In genomic region chrX:61116010-61116447, GRCm38 (mm10) we compare ENCODE assay signal across 8 mouse cellular contexts.
DNase-seq lines count a peak whose midpoint lies in the region; ATAC-seq lines count a peak whose summit lies in the region.

No protein-coding gene starts in this region.

- H3K9me3 ChIP-seq in intestine, embryonic 14.5 days (ENCODE audit: control insufficient read depth, low read length), result no peaks in the 10 kb centered on the region
- no peaks in the 10 kb centered on the region for H3K9me3 ChIP-seq in intestine, embryonic 15.5 days

- peak overlapping the region; percentile 6; the same call in 1 of the 2 replicates for H3K4me3 ChIP-seq in intestine, embryonic 14.5 days (ENCODE audit: low read depth, low read length)
- H3K4me3 ChIP-seq in intestine, embryonic 15.5 days (replicated peaks), result no peak overlapping the region

- H3K4me1 ChIP-seq in intestine, embryonic 14.5 days (replicated peaks; ENCODE audit: control insufficient read depth, insufficient read depth, low read length), result no peaks in the 10 kb centered on the region
- no peaks in the 10 kb centered on the region for H3K4me1 ChIP-seq in intestine, embryonic 15.5 days (replicated peaks)

- peak overlapping the region; percentile 35 for H3K4me2 ChIP-seq in intestine, embryonic 14.5 days (ENCODE audit: low read length)
- no peak overlapping the region; the same call in 1 of the 2 replicates for H3K4me2 ChIP-seq in intestine, embryonic 15.5 days (replicated peaks)

- 23% methylated on average over 10 of the region's 10 CpGs for WGBS in intestine, embryonic 14.5 days
- 36% methylated on average over 10 of the region's 10 CpGs for WGBS in intestine, embryonic 15.5 days

- DNase-seq in intestine, embryonic 14.5 days (ENCODE audit: low spot score), result no peak
- DNase-seq in frontal cortex, adult 2 months (ENCODE audit: extremely low spot score in 1 of 2, low spot score in 1 of 2), result peak; percentile 18 to 71
- DNase-seq in left cerebral cortex, postnatal 10 days (ENCODE audit: extremely low spot score in 1 of 2, low spot score in 2 of 2), result peak; percentile 28 to 34
- peak; percentile 8 for DNase-seq in retina, adult 2 months (ENCODE audit: low read depth, low spot score)
- DNase-seq in thymus, postnatal 0 days (ENCODE audit: low spot score), result no peak
- no peak for DNase-seq in thymus, postnatal 4 days

- H3K9ac ChIP-seq in intestine, embryonic 14.5 days (ENCODE audit: low read length), result no peak overlapping the region
- H3K9ac ChIP-seq in intestine, embryonic 15.5 days, result no peak overlapping the region

- intact Hi-C loops in left cerebral cortex, postnatal 10 days (cut with DNase I), result no loop called here

- no peaks in the 10 kb centered on the region for H3K36me3 ChIP-seq in intestine, embryonic 14.5 days (ENCODE audit: control insufficient read depth, insufficient read depth, low read length)
- H3K36me3 ChIP-seq in intestine, embryonic 15.5 days, result no peaks in the 10 kb centered on the region

- ATAC-seq in intestine, embryonic 14.5 days (replicated peaks; ENCODE audit: low FRiP score, low TSS enrichment, low read depth), result no peak
- ATAC-seq in intestine, embryonic 15.5 days, result no peak
- no peak for ATAC-seq in megakaryocyte, adult 5-6 weeks (ENCODE audit: poor library complexity, severe bottlenecking)

- no peak overlapping the region for H3K27ac ChIP-seq in intestine, embryonic 14.5 days (ENCODE audit: low read depth)
- no peak overlapping the region for H3K27ac ChIP-seq in intestine, embryonic 15.5 days

- no peaks in the 10 kb centered on the region for H3K27me3 ChIP-seq in intestine, embryonic 14.5 days (replicated peaks; ENCODE audit: control insufficient read depth, insufficient read depth, low read length)
- no peaks in the 10 kb centered on the region for H3K27me3 ChIP-seq in intestine, embryonic 15.5 days (replicated peaks)

Comparison
In these comparisons a context has a peak if more than half of its experiments do, and no peak if none do; other contexts are left out.
1. DNase-seq: peak in frontal cortex, adult 2 months (2 of 2), left cerebral cortex, postnatal 10 days (2 of 2) and retina, adult 2 months (single experiment); none in intestine, embryonic 14.5 days (single experiment), thymus, postnatal 0 days (single experiment) and thymus, postnatal 4 days (single experiment).